Mouse (Mus musculus): ENCODE data around the gene Gm10142.
"Not testable (repeated sequence)": the region's sequence is repeated elsewhere in the genome, so short reads cannot be mapped to it uniquely, and the experiment has no call there.

The Gm10142 gene

DNA sequence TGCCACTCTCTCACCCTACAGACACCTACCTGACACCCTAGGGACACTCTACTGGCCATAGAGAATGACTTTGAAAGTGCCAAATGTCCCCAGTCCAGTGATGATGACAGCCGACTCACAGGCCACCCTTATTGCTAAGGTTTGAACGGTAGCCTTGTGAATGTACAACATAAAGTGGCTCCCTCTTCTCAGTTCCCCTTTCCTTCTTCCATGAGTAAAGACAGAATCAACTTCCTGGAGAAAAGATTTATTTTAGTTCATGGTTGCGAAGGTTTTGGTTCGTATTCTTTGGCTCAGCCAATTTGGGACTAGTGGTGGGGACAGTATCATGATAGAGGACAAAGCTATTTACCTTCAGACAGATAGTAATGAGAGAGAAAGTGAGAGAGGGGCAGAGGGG lies 23.3 kb downstream of the Gm10142 start:
- DNase-seq (ENCODE audit: low read depth, low spot score), result no peak

DNA sequence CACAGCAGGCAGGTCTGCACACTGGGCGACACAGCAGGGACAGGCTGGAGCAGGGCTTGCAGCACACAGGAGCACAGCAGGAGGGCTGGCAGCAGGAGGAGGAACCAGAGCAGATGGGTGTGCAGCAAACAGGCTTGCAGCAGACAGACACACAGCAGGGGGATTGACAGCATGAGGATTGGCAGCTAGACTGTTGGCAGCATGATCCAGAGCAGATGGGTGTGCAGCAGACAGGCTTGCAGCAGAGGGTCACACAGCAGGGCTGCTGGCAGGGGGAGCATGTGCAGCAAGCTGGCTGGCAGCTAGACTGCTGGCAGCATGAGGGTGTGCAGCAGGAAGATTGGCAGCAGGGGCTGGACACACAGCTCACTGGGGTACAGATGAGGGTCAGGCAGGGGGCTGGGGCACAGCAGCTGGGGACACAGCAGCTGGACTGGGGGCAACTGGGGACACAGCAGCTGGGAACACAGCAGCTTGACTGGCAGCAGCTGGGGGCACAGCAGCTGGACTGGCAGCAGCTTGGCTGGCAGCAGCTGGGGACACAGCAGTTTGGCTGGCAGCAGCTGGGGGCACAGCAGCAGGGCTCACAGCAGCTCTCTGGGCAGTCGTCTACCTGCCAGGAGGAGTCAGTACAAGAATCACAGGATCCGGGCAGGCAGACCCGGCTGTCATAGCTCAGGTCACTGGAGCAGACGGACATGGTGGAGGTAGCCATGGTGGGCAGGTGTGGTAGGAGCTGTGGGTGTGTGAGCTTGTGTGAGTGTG lies 26.5 kb downstream of the Gm10142 start, which contains the start of gene Gm18596:
TSS of gene Gm18596 (minus strand) at position 715 of the 765 bp plus-strand sequence.
- DNase-seq (ENCODE audit: low read depth, low spot score), result not testable (repeated sequence)

DNA sequence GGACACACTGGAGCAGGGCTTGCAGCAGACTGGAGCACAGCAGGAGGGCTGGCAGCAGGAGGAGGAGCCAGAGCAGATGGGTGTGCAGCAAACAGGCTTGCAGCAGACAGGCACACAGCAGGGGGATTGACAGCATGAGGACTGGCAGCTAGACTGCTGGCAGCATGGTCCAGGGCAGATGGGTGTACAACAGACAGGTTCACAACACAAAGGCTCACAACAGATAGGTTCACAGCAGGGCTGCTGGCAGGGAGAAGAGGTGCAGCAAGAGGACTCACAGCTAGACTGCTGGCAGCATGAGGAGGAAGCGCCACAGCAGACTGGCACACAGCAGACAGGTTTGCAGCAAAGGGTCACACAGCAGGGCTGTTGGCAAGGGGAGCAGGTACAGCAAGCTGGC lies 35.1 kb downstream of the Gm10142 start:
- not testable (repeated sequence) for DNase-seq (ENCODE audit: low read depth, low spot score)

DNA sequence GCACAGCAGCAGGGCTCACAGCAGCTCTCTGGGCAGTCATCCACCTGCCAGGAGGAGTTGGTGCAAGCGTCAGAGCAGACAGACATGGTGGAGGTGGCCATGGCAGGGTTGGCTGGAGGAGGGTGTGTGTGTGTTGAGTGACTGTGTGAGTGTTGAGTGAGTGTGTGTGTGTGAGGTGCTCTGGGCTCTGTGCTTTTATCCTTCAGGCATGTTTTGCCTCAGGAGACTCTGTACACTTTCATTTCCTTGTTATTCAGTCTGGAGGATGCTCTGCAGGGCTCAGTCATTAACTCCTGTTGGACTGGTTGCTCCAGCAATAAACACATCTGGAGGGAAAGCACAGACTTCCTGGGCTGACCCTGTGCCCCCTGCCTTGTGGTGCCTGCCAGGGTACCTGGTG lies 35.6 kb downstream of the Gm10142 start, which contains the start of gene Gm9736:
TSS of gene Gm9736 (minus strand) at position 101 of the 400 bp plus-strand sequence.
- DNase-seq (ENCODE audit: low read depth, low spot score), result not testable (repeated sequence)

- not testable (repeated sequence) for DNase-seq (ENCODE audit: low read depth, low spot score)
Observed at GRCm38 (mm10) chr10:77752312-77752711, 36.7 kb downstream of the Gm10142 start.

GRCm38 (mm10) chr10:77753448-77753847 lies 37.8 kb downstream of the Gm10142 start:
- no peak for DNase-seq (ENCODE audit: low read depth, low spot score)

DNA sequence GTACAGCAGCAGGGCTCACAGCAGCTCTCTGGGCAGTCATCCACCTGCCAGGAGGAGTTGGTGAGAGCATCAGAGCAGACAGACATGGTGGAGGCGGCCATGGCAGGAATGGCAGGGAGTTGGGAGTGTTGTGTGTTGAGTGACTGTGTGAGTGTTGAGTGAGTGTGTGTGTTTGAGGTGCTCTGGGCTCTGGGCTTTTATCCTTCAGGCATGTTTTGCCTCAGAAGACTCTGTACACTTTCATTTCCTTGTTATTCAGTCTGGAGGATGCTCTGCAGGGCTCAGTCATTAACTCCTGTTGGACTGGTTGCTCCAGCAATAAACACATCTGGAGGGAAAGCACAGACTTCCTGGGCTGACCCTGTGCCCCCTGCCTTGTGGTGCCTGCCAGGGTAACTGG lies 44.0 kb downstream of the Gm10142 start, which contains the start of gene Gm3233:
TSS of gene Gm3233 (minus strand) at position 101 of the 400 bp plus-strand sequence.
- DNase-seq (ENCODE audit: low read depth, low spot score), result not testable (repeated sequence)

Data from skeletal muscle tissue, adult 2 months (tissue).